In the genomic region with DNA sequence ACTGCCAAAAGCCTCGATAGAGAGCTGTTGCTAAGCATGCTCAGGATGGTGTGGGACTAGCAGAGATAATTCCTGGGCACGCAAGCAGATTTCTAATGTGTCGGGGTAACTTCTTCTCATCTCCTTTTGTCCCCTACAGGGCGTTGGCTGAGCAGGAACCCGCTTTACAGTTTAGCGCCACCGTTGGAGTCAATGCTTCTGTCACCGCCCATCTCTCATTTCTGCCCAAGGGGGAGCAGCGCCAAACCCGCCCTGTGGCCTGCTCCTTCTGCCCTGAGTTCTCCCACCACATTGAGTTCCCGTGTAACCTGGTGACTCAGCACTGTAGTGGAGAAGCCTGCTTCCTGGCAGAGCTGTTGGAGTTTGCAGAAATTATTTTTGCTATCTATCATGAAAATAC, we compare ENCODE assay signal across 14 mouse cellular contexts. TPM values are rescaled to one million over a fixed set of nuclear protein-coding genes. Genes with fewer than 3 reads are reported as not detected.
DNase-seq lines count a peak whose midpoint lies in the region; TF ChIP-seq lines count a peak whose summit lies in the region.
"Had no signal": no experiment of that assay in that cellular context is flagged by ENCODE, and none has a peak within 500 bp of the region (broad histone marks: within the 10 kb centered on the region; RNA-seq: fewer than 3 reads in every experiment).

No protein-coding gene starts in this region.

- peaks cover 97% of the 10 kb centered on the region for H3K36me3 ChIP-seq in limb, embryonic 10.5 days

- H3K27ac ChIP-seq in layer of hippocampus, adult 2 months = peak overlapping the region; percentile 59
- H3K27ac ChIP-seq in bone marrow macrophage, adult 2 months (ENCODE audit: insufficient read depth, low read depth, low read length) = peak overlapping the region; percentile 82
- no peak overlapping the region for H3K27ac ChIP-seq in limb, embryonic 10.5 days
- H3K27ac ChIP-seq: hindbrain, embryonic 15.5 days; kidney, postnatal 0 days had no signal

- intact Hi-C loops in heart, postnatal 10 days (cut with DNase I) = loop anchor here (1.0 to 5.0 kb wide), 2 partner anchors 63 to 232 kb away; a partner anchor contains a TSS

- no peaks in the 10 kb centered on the region for H3K27me3 ChIP-seq in limb, embryonic 10.5 days (ENCODE audit: low read depth, poor library complexity, severe bottlenecking)
- H3K27me3 ChIP-seq: CH12.LX; hindbrain, embryonic 15.5 days had no signal

- peaks cover 53% of the 10 kb centered on the region for H3K4me1 ChIP-seq in bone marrow macrophage, adult 2 months (ENCODE audit: control insufficient read depth, insufficient read depth, low read length)
- no peaks in the 10 kb centered on the region for H3K4me1 ChIP-seq in limb, embryonic 10.5 days
- H3K4me1 ChIP-seq: hindbrain, embryonic 15.5 days had no signal

- no peaks in the 10 kb centered on the region for H3K9me3 ChIP-seq in limb, embryonic 10.5 days (replicated peaks)
- H3K9me3 ChIP-seq: hindbrain, embryonic 15.5 days had no signal

- H3K4me3 ChIP-seq in layer of hippocampus, adult 2 months = no peak overlapping the region
- H3K4me3 ChIP-seq in bone marrow macrophage, adult 2 months (ENCODE audit: insufficient read depth, low read length) = no peak overlapping the region
- no peak overlapping the region for H3K4me3 ChIP-seq in limb, embryonic 10.5 days
- H3K4me3 ChIP-seq: hindbrain, embryonic 15.5 days had no signal

- WGBS in limb, embryonic 10.5 days = 94% methylated on average over 11 of the region's 11 CpGs

- DNase-seq in layer of hippocampus, adult 2 months (ENCODE audit: low spot score in 2 of 2) = no peak
- no peak for DNase-seq in layer of hippocampus, postnatal 25 days (ENCODE audit: extremely low spot score in 1 of 2, low spot score in 1 of 2)
- peak; percentile 33 for DNase-seq in ES-CJ7 (ENCODE audit: low read depth, low spot score)
- DNase-seq in heart, postnatal 10 days = peak; percentile 22 to 25
- no peak for DNase-seq in limb, embryonic 10.5 days (ENCODE audit: low spot score)
- no peak for DNase-seq in cerebellum, adult 9-11 months
- DNase-seq in kidney, adult 18-20 months = no peak
- DNase-seq: cerebellum, postnatal 14 days; lung, postnatal 36 days had no signal

- no peak for TF ChIP-seq POLR2A in bone marrow macrophage, adult 2 months (IDR thresholded peaks at IDR 0.05; ENCODE audit: borderline replicate concordance, low read depth, low read length)

- no peak for TF ChIP-seq CTCF in layer of hippocampus, adult 2 months (conservative IDR thresholded peaks at IDR 0.05)
- TF ChIP-seq CTCF in bone marrow macrophage, adult 2 months (IDR thresholded peaks at IDR 0.05; ENCODE audit: low read depth, low read length) = no peak

RNA-seq across cellular contexts. Expression of a gene that starts 42.9 kb away (rescaled TPM):
- 1 to 10 TPM; 3.0 to 3.6 TPM for total RNA-seq in layer of hippocampus, adult 2 months (2021)
- total RNA-seq in layer of hippocampus, postnatal 25 days (2021) = 1 to 10 TPM; 2.0 to 2.5 TPM
- not detected in 2 replicates for polyA plus RNA-seq in bone marrow macrophage, adult 2 months (2012; ENCODE audit: insufficient read depth, insufficient read length, missing spikeins)
- 100 to 1,000 TPM in 1 of 2 experiments, 10 to 100 TPM in 1; 62.7 to 107 TPM for total RNA-seq in heart, postnatal 10 days (2021)
- not detected in 2 replicates for polyA plus RNA-seq in limb, embryonic 10.5 days (2016; fragmentation: Nextera tagmentation; extraction: Ambion mirVana)
- total RNA-seq: CH12.LX had no signal
- polyA plus RNA-seq: hindbrain, embryonic 15.5 days; stomach, embryonic 14.5 days had no signal

RNA-seq across cellular contexts. Expression of a gene that starts 57.8 kb away (rescaled TPM):
- total RNA-seq in layer of hippocampus, adult 2 months (2021) = 100 to 1,000 TPM; 147 to 154 TPM
- 100 to 1,000 TPM; 141 to 145 TPM for total RNA-seq in layer of hippocampus, postnatal 25 days (2021)
- polyA plus RNA-seq in bone marrow macrophage, adult 2 months (2012; ENCODE audit: insufficient read depth, insufficient read length, missing spikeins) = 21.1 and 23.6 TPM in 2 replicates
- 10 to 100 TPM; 43.5 to 44.8 TPM for total RNA-seq in heart, postnatal 10 days (2021)
- polyA plus RNA-seq in limb, embryonic 10.5 days (2016; fragmentation: Nextera tagmentation; extraction: Ambion mirVana) = 79.1 and 84.2 TPM in 2 replicates

RNA-seq across cellular contexts. Expression of a gene that starts 57.9 kb away (rescaled TPM):
- 10 to 100 TPM; 22.7 to 22.8 TPM for total RNA-seq in layer of hippocampus, adult 2 months (2021)
- total RNA-seq in layer of hippocampus, postnatal 25 days (2021) = 10 to 100 TPM; 21.4 to 23.2 TPM
- polyA plus RNA-seq in bone marrow macrophage, adult 2 months (2012; ENCODE audit: insufficient read depth, insufficient read length, missing spikeins) = 20.9 and 21.6 TPM in 2 replicates
- total RNA-seq in heart, postnatal 10 days (2021) = 10 to 100 TPM; 11.2 to 13.1 TPM
- 31.2 and 40.3 TPM in 2 replicates for polyA plus RNA-seq in limb, embryonic 10.5 days (2016; fragmentation: Nextera tagmentation; extraction: Ambion mirVana)

Comparison
In these comparisons a context has a peak if more than half of its experiments do, and no peak if none do; other contexts are left out.
1. DNase-seq: peak in ES-CJ7 (single experiment) and heart, postnatal 10 days (2 of 2); none in layer of hippocampus, adult 2 months (0 of 2), layer of hippocampus, postnatal 25 days (0 of 2), limb, embryonic 10.5 days (single experiment), cerebellum, adult 9-11 months (single experiment) and kidney, adult 18-20 months (single experiment).
2. RNA of a gene that starts 42.9 kb away (total RNA-seq): 62.7 to 107 TPM in heart, postnatal 10 days; 3.0 to 3.6 TPM in layer of hippocampus, adult 2 months and 2.0 to 2.5 TPM in layer of hippocampus, postnatal 25 days; every median in the first group is over 10 times any median in the second.